Mouse (Mus musculus): ENCODE data around the gene Nfkbia.

DNA sequence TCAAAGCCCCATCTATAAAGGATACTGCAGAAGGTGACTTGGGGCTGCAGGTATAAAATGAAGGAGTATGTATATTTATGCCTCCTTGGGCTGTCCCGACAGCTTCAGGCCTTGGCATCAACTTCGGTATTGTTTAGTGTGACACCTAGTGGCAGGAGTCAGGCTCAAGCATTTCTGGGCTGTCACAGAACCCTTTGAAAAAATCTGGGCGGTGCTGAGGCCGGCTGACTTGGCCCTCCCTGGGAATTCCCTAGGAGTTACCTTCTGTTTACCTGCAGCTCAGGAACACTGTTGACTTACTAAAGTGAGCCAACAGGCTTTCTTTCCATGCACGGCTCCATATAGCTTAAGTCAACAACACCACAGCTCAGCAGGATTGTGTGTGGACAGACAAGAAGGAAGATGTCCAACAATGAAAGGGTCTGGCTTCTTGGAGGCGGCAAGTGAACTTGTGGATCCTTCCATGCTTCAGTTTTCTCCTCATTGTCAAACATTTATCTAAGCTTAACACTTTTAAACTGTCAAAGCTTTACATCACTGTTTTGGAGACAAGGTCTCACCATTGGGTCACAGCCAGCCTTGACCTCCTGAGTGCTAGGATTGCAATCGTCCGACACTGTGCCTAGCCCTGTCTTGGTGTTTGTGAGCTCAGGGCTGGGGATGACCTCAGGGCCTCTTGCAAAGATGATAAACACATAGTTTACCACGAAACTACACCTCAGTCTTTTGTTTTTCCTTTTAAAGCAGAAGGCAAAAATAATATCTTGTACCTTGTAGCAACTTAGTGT is 2.9 kb upstream of the Nfkbia start:
- TF ChIP-seq CTCF (IDR thresholded peaks at IDR 0.05; ENCODE audit: low read depth) (peak; percentile 84), EP300 (IDR thresholded peaks at IDR 0.05; ENCODE audit: low read depth) (no peak)

Data from liver, postnatal 0 days (tissue).